Mouse (Mus musculus) inflammation-experienced regulatory T-cells, adult 16 weeks (primary cell): ENCODE results near the gene Gm26620. TPM values are rescaled to one million over a fixed set of nuclear protein-coding genes. Genes with fewer than 3 reads are reported as not detected.

Source experiments
- polyA plus RNA-seq: library from polyadenylated mRNA; unstranded; fragments of 100-300 nt; shearing (Covaris generic); gene quantifications from one replicate; pipeline ENCODE4 v1.2.1, GENCODE M21; 2017

Gene Gm26620
- not detected for polyA plus RNA-seq

DNA sequence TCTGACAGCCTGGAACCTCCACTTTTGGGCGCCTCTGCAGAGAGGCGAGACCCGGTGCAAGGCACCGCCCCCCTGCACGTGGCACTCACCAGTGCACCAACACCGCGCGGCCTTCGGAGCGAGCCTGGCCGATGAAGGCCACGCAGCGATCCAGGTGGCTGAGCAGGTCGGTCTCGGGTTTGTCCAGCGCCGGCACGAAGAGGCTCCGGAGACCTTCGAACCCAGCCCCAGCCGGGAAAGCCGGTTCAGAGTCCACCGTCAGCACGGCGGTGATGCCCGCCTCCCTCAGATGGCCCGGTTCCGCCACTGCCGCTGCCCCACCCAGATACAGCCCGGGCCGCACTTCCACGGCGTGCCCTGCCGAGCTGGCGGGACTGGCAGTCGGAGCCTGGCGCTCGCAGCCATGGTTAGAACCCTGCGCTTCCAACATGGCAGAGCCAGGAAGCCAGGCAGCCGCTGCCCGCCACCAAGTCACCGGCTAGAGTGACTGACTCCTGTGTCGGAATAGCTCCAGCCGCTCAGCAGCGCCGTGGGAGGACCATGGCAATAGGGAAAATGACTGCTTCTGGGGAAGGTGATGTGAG, at the start of gene Gm26620, which contains the start of gene Dusp12:
TSS of gene Gm26620 (plus strand) at position 88 of the 584 bp plus-strand sequence.
TSS of gene Dusp12 (minus strand) at position 563 of the 584 bp plus-strand sequence.

DNA sequence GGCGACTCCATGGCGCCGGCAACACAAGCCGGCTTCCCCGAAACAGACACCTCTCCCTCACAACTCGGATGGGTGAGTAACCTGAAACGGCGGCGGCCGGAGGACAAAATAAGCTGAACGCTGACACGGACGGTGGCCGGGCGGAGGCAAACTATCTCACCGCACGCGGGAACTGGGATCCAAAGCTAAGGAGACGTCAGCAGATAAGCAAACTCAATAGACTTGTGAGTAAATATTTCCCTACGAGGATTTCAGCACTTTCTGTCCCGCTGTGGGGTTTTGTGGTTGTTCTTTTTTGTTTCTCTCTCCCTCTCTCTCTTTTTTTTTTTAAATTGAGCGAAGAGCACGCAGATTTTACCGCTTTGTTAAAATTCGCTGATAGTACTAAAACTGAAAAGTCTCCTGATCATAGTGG, 17.2 kb upstream of the Gm26620 start, which contains the start of gene Atf6:
TSS of gene Atf6 (minus strand) at position 81 of the 415 bp plus-strand sequence.

DNA sequence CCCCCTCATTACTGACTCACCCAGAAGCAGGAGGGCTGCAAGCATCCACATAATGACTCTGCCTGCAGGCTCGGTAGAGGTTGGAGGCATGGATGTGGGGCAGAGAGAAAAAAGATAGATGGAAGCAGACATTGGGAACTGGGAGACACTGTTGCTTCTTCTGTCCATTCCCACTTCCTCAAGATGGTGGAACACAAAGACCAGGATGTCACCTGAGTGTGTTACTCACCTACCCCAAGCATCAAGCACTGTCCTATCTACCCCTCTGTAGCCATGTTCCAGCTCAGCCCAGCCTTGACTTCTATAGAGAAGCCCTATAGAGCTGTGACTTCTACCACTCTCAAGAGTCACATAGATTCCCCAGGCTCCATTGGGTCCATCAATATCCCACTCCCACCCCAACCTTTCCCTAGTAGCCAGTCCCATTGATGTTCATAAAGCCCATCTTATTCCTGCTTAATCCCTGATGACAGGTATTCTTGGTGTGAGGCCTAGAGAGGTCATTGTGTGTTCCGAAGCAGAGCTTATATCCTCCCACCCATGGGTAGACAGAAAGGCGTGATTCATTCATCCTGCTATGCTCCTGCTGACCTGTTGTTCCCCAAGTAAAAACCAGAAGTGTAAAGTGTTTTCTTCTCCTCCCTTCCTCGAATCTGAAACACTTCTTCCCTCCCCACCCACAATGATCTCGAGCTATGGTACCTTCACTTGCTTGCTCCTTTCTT, 28.2 kb downstream of the Gm26620 start, which contains the start of gene Fcrlb:
TSS of gene Fcrlb (minus strand) at position 51 of the 725 bp plus-strand sequence.

DNA sequence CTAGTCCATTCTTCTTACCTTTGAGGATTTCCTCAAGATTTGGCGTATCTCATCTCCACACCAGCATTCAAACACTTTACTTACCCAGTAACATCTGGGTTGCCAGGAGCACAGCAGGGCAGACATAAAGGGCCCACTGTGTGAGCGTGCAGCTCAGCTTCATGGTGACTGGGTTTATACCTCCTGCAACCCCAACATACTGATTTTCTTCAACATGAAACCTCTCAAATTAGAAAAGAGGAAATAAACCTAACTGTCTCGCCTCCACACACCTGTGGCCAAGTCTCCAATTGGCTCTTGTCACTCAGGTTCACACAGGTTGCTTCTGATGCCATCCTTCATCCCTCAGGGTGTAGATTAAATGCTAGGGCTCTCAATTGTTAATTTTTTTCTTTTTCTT, 42.5 kb downstream of the Gm26620 start, which contains the start of gene Fcrla:
TSS of gene Fcrla (minus strand) at position 206 of the 400 bp plus-strand sequence.

Other genes starting within 250 kb of the Gm26620 start
- gene Olfml2b, start 240.5 kb upstream of the Gm26620 start, polyA plus RNA-seq: not detected
- gene Atf6, start 17.3 kb upstream of the Gm26620 start, polyA plus RNA-seq: 13.2 TPM
- 39.9 TPM for gene Dusp12, start 475 bp downstream of the Gm26620 start, polyA plus RNA-seq
- gene Fcrlb, start 27.9 kb downstream of the Gm26620 start, polyA plus RNA-seq: not detected
- gene Fcrla, start 42.5 kb downstream of the Gm26620 start, polyA plus RNA-seq: 1.8 TPM
- 1.5 TPM for gene Fcgr2b, start 91.5 kb downstream of the Gm26620 start, polyA plus RNA-seq
- 0.85 TPM for gene Fcgr4, start 133.9 kb downstream of the Gm26620 start, polyA plus RNA-seq
- gene Fcgr3, start 179.9 kb downstream of the Gm26620 start, polyA plus RNA-seq: 2.1 TPM
- 2.4 TPM for gene Cfap126, start 228.9 kb downstream of the Gm26620 start, polyA plus RNA-seq